Mouse (Mus musculus) ES-E14 (cell line): ENCODE measurements at regions not wholly inside any gene's neighbourhood (a gene's known extent, or its start where the extent isn't known, plus 50 kb on each side); places are given as distances from the start of the nearest gene placed in this dataset.

Source experiments
- CHD2 ChIP-seq: IDR thresholded peaks from 2 replicates; pipeline ENCODE4 v1.6.1; 2014; ENCODE audit warnings: mild to moderate bottlenecking, low read depth, low read length, inconsistent platforms
- HCFC1 ChIP-seq: IDR thresholded peaks from 2 replicates; pipeline ENCODE4 v1.6.1; 2012; ENCODE audit warnings: low read length, inconsistent platforms, borderline replicate concordance; ENCODE audit not compliant: insufficient read depth
- MAFK ChIP-seq: IDR thresholded peaks from 2 replicates; pipeline ENCODE4 v1.6.1; 2014; ENCODE audit warnings: mild to moderate bottlenecking, low read depth, low read length, inconsistent platforms; ENCODE audit not compliant: insufficient read depth

GRCm38 (mm10) chr6:101046755-101047154 lies 213.3 kb downstream of the Ppp4r2 start:
- TF ChIP-seq HCFC1 (no peak), CHD2 (no peak), MAFK (no peak)
